Mouse (Mus musculus) midbrain, postnatal 0 days (tissue): ENCODE measurements around the gene Nsl1. TPM values are rescaled to one million over a fixed set of nuclear protein-coding genes. Genes with fewer than 3 reads are reported as not detected.
A peak's percentile ranks its signal among the peaks of the same experiment; 100 is the strongest.

Source experiments
- ATAC-seq: fragments of 200-750 bp; cut with Nextera tagmentation; 2 replicates; pipeline ENCODE4 v1.8.0; 2017; ENCODE audit warnings: moderate number of reproducible peaks, mild to moderate bottlenecking, moderate TSS enrichment, moderate library complexity; ENCODE audit not compliant: low FRiP score
- DNase-seq: peaks from one replicate; pipeline ENCODE4 v3.0.0-alpha.2; 2015; ENCODE audit warnings: low spot score
- H3K27ac ChIP-seq: fragments of 300-500 bp; sonication (generic); 2 replicates; pipeline ENCODE4 v1.5.1; 2014; ENCODE audit warnings: low read depth, mild to moderate bottlenecking, low read length, mixed read lengths
- H3K27me3 ChIP-seq: fragments of 300-500 bp; sonication (generic); 2 replicates; pipeline ENCODE4 v1.6.1; 2014; ENCODE audit warnings: low read length, control low read depth, mixed read lengths; ENCODE audit not compliant: insufficient read depth
- H3K36me3 ChIP-seq: fragments of 300-500 bp; sonication (generic); 2 replicates; pipeline ENCODE4 v1.6.1; 2014; ENCODE audit warnings: low read length, control low read depth, mixed read lengths; ENCODE audit not compliant: insufficient read depth
- H3K4me1 ChIP-seq: fragments of 300-500 bp; sonication (generic); 2 replicates; pipeline ENCODE4 v1.6.1; 2014; ENCODE audit warnings: mild to moderate bottlenecking, control low read depth, antibody characterized with exemption, low read length, mixed read lengths; ENCODE audit not compliant: insufficient read depth
- H3K4me2 ChIP-seq: fragments of 300-500 bp; sonication (generic); 2 replicates; pipeline ENCODE4 v1.6.1; 2014; ENCODE audit warnings: low read depth, mild to moderate bottlenecking, low read length, mixed read lengths; ENCODE audit not compliant: poor library complexity, severe bottlenecking
- H3K4me3 ChIP-seq: fragments of 300-500 bp; sonication (generic); 2 replicates; pipeline ENCODE4 v1.5.1; 2014; ENCODE audit warnings: low read depth, mild to moderate bottlenecking, low read length, moderate library complexity
- H3K9ac ChIP-seq: fragments of 300-500 bp; sonication (generic); replicated peaks from 2 replicates; pipeline ENCODE4 v1.6.1; 2014; ENCODE audit warnings: mild to moderate bottlenecking, low read length, moderate library complexity, mixed read lengths; ENCODE audit not compliant: poor library complexity, severe bottlenecking
- H3K9me3 ChIP-seq: fragments of 300-500 bp; sonication (generic); 2 replicates; pipeline ENCODE4 v1.6.1; 2016; ENCODE audit warnings: low read length, control low read depth
- CTCF ChIP-seq: IDR thresholded peaks from 2 replicates; pipeline ENCODE4 v1.5.1; 2016; ENCODE audit warnings: antibody characterized with exemption, mild to moderate bottlenecking
- WGBS: fragments of 180-500 bp; shearing (Covaris S2); extraction: QIAGEN DNeasy Blood & Tissue Kit; methylation state at CpG from one replicate; pipeline ENCODE4 v1.1.7; 2014; 5-methylcytosine and 5-hydroxymethylcytosine counted together
- polyA plus RNA-seq: library from polyadenylated mRNA; unstranded; fragments of >200 nt; fragmentation: Nextera tagmentation; extraction: Ambion mirVana; gene quantifications from 2 replicates; pipeline ENCODE4 v1.2.1, GENCODE M21; 2015
- total RNA-seq: library from RNA; depleted of rRNA; stranded (reverse); fragments of >200 nt; gene quantifications from 2 replicates; pipeline ENCODE4 v1.2.3, GENCODE M21; 2014

The Nsl1 gene
- total and polyA plus RNA-seq, 2 experiments from 2014 or later = 1.6 to 1.8 TPM

GRCm38 (mm10) chr1:191072329-191072913, 9.6 kb downstream of the Nsl1 start:
- ATAC-seq (no peak), DNase-seq (no peak)
- Histone ChIP-seq H3K9ac (no peak overlapping the region), H3K4me2 (no peak overlapping the region), H3K9me3 (no peaks in the 10 kb centered on the region), H3K27ac (no peak overlapping the region), H3K27me3 (no peaks in the 10 kb centered on the region), H3K4me3 (no peak overlapping the region), H3K36me3 (no peaks in the 10 kb centered on the region), H3K4me1 (no peaks in the 10 kb centered on the region)
- 92% methylated on average over 16 of the region's 16 CpGs for WGBS
- TF ChIP-seq CTCF = no peak

GRCm38 (mm10) chr1:191073001-191073400, 10.2 kb downstream of the Nsl1 start:
- Histone ChIP-seq H3K4me2 (no peak overlapping the region), H3K9me3 (no peaks in the 10 kb centered on the region), H3K4me3 (no peak overlapping the region), H3K4me1 (no peaks in the 10 kb centered on the region), H3K36me3 (no peaks in the 10 kb centered on the region), H3K27me3 (no peaks in the 10 kb centered on the region), H3K27ac (no peak overlapping the region), H3K9ac (no peak overlapping the region)
- DNase-seq = peak; percentile 20
- 78% methylated on average over 6 of the region's 6 CpGs for WGBS
- no peak for TF ChIP-seq CTCF
- ATAC-seq = no peak

- Histone ChIP-seq H3K36me3 (no peaks in the 10 kb centered on the region), H3K4me3 (no peak overlapping the region), H3K27me3 (no peaks in the 10 kb centered on the region), H3K4me2 (no peak overlapping the region), H3K27ac (no peak overlapping the region), H3K4me1 (no peaks in the 10 kb centered on the region), H3K9me3 (no peaks in the 10 kb centered on the region), H3K9ac (no peak overlapping the region)
- DNase-seq = no peak
- no peak for ATAC-seq
- TF ChIP-seq CTCF = no peak
- WGBS = 91% methylated on average over 4 of the region's 4 CpGs
These were observed 10.7 kb downstream of the Nsl1 start for GRCm38 (mm10) chr1:191073486-191073885.

GRCm38 (mm10) chr1:191075199-191075883, 12.5 kb downstream of the Nsl1 start:
- H3K9ac ChIP-seq = no peak overlapping the region
- no peak overlapping the region for H3K27ac ChIP-seq
- H3K9me3 ChIP-seq = no peaks in the 10 kb centered on the region
- H3K36me3 ChIP-seq = no peaks in the 10 kb centered on the region
- DNase-seq (peak; percentile 79), ATAC-seq (no peak)
- H3K27me3 ChIP-seq = no peaks in the 10 kb centered on the region
- 62% methylated on average over 10 of the region's 10 CpGs for WGBS
- H3K4me3 ChIP-seq = no peak overlapping the region
- H3K4me2 ChIP-seq = no peak overlapping the region
- TF ChIP-seq CTCF = peak; percentile 87
- H3K4me1 ChIP-seq = no peaks in the 10 kb centered on the region

- 94% methylated on average over 8 of the region's 8 CpGs for WGBS
- TF ChIP-seq CTCF = no peak
- ATAC-seq = no peak
These were observed 20.4 kb downstream of the Nsl1 start for GRCm38 (mm10) chr1:191083230-191083629.

GRCm38 (mm10) chr1:191084951-191085559, 22.2 kb downstream of the Nsl1 start:
- Histone ChIP-seq H3K36me3 (no peaks in the 10 kb centered on the region), H3K4me1 (no peaks in the 10 kb centered on the region), H3K27ac (no peak overlapping the region), H3K9me3 (no peaks in the 10 kb centered on the region), H3K4me2 (no peak overlapping the region), H3K27me3 (no peaks in the 10 kb centered on the region), H3K9ac (no peak overlapping the region), H3K4me3 (no peak overlapping the region)
- ATAC-seq (no peak), DNase-seq (peak; percentile 33)
- WGBS = 71% methylated on average over 5 of the region's 5 CpGs
- peak; percentile 75 for TF ChIP-seq CTCF

More at GRCm38 (mm10) chr1:191083230-191083629, 20.4 kb downstream of the Nsl1 start:
- Histone ChIP-seq H3K27ac (no peak overlapping the region), H3K4me3 (no peak overlapping the region), H3K4me1 (no peaks in the 10 kb centered on the region), H3K9me3 (no peaks in the 10 kb centered on the region), H3K27me3 (no peaks in the 10 kb centered on the region), H3K9ac (no peak overlapping the region), H3K36me3 (no peaks in the 10 kb centered on the region), H3K4me2 (no peak overlapping the region)
- DNase-seq = no peak
